Mouse (Mus musculus): ENCODE data around the gene Rhbdd3. TPM values are rescaled to one million over a fixed set of nuclear protein-coding genes. Genes with fewer than 3 reads are reported as not detected.

The Rhbdd3 gene
- polyA plus RNA-seq, 1 experiment, result 1.6 TPM

GRCm38 (mm10) chr11:5135914-5136313, 37.2 kb downstream of the Rhbdd3 start:
- no peaks in the 10 kb centered on the region for H3K9me3 ChIP-seq (ENCODE audit: control insufficient read depth, low read length)

GRCm38 (mm10) chr11:5138642-5139041, 39.9 kb downstream of the Rhbdd3 start:
- Histone ChIP-seq H3K27me3 (ENCODE audit: control insufficient read depth) (no peaks in the 10 kb centered on the region), H3K36me3 (ENCODE audit: control insufficient read depth) (no peaks in the 10 kb centered on the region), H3K4me1 (ENCODE audit: control insufficient read depth) (peaks cover 5% of the 10 kb centered on the region), H3K9me3 (ENCODE audit: control insufficient read depth, low read length) (no peaks in the 10 kb centered on the region), H3K4me3 (replicated peaks) (no peak overlapping the region)
- TF ChIP-seq GATA1 (IDR thresholded peaks at IDR 0.05; ENCODE audit: low read length), result no peak
- no peak for TF ChIP-seq TAL1 (IDR thresholded peaks at IDR 0.05; ENCODE audit: low read length)

More at GRCm38 (mm10) chr11:5135914-5136313, 37.2 kb downstream of the Rhbdd3 start:
- Histone ChIP-seq H3K4me3 (replicated peaks) (no peak overlapping the region), H3K36me3 (ENCODE audit: control insufficient read depth) (no peaks in the 10 kb centered on the region), H3K4me1 (ENCODE audit: control insufficient read depth) (peaks cover 5% of the 10 kb centered on the region), H3K27me3 (ENCODE audit: control insufficient read depth) (no peaks in the 10 kb centered on the region)
- TF ChIP-seq TAL1 (IDR thresholded peaks at IDR 0.05; ENCODE audit: low read length), result no peak
- TF ChIP-seq GATA1 (IDR thresholded peaks at IDR 0.05; ENCODE audit: low read length), result no peak

GRCm38 (mm10) chr11:5139372-5139771, 40.6 kb downstream of the Rhbdd3 start:
- Histone ChIP-seq H3K9me3 (ENCODE audit: control insufficient read depth, low read length) (no peaks in the 10 kb centered on the region), H3K27me3 (ENCODE audit: control insufficient read depth) (no peaks in the 10 kb centered on the region), H3K36me3 (ENCODE audit: control insufficient read depth) (no peaks in the 10 kb centered on the region), H3K4me3 (replicated peaks) (no peak overlapping the region), H3K4me1 (ENCODE audit: control insufficient read depth) (peaks cover 5% of the 10 kb centered on the region)
- TF ChIP-seq GATA1 (IDR thresholded peaks at IDR 0.05; ENCODE audit: low read length) (no peak), TAL1 (IDR thresholded peaks at IDR 0.05; ENCODE audit: low read length) (no peak)

GRCm38 (mm10) chr11:5140619-5141018, 41.9 kb downstream of the Rhbdd3 start:
- peaks cover 5% of the 10 kb centered on the region for H3K4me1 ChIP-seq (ENCODE audit: control insufficient read depth)
- TF ChIP-seq TAL1 (IDR thresholded peaks at IDR 0.05; ENCODE audit: low read length), result no peak
- TF ChIP-seq GATA1 (IDR thresholded peaks at IDR 0.05; ENCODE audit: low read length), result no peak
- no peaks in the 10 kb centered on the region for H3K9me3 ChIP-seq (ENCODE audit: control insufficient read depth, low read length)
- H3K4me3 ChIP-seq (replicated peaks), result no peak overlapping the region
- H3K27me3 ChIP-seq (ENCODE audit: control insufficient read depth), result no peaks in the 10 kb centered on the region
- H3K36me3 ChIP-seq (ENCODE audit: control insufficient read depth), result no peaks in the 10 kb centered on the region

- no peaks in the 10 kb centered on the region for H3K27me3 ChIP-seq (ENCODE audit: control insufficient read depth)
- no peaks in the 10 kb centered on the region for H3K36me3 ChIP-seq (ENCODE audit: control insufficient read depth)
- peaks cover 5% of the 10 kb centered on the region for H3K4me1 ChIP-seq (ENCODE audit: control insufficient read depth)
- no peaks in the 10 kb centered on the region for H3K9me3 ChIP-seq (ENCODE audit: control insufficient read depth, low read length)
- TF ChIP-seq GATA1 (IDR thresholded peaks at IDR 0.05; ENCODE audit: low read length), result no peak
- no peak for TF ChIP-seq TAL1 (IDR thresholded peaks at IDR 0.05; ENCODE audit: low read length)
- H3K4me3 ChIP-seq (replicated peaks), result no peak overlapping the region
These were observed 42.5 kb downstream of the Rhbdd3 start for GRCm38 (mm10) chr11:5141252-5141651.

GRCm38 (mm10) chr11:5141965-5142364, 43.2 kb downstream of the Rhbdd3 start:
- Histone ChIP-seq H3K36me3 (ENCODE audit: control insufficient read depth) (no peaks in the 10 kb centered on the region), H3K27me3 (ENCODE audit: control insufficient read depth) (no peaks in the 10 kb centered on the region), H3K4me3 (replicated peaks) (no peak overlapping the region), H3K4me1 (ENCODE audit: control insufficient read depth) (peaks cover 5% of the 10 kb centered on the region), H3K9me3 (ENCODE audit: control insufficient read depth, low read length) (no peaks in the 10 kb centered on the region)
- TF ChIP-seq TAL1 (IDR thresholded peaks at IDR 0.05; ENCODE audit: low read length) (no peak), GATA1 (IDR thresholded peaks at IDR 0.05; ENCODE audit: low read length) (no peak)

- Histone ChIP-seq H3K4me3 (replicated peaks) (no peak overlapping the region), H3K4me1 (ENCODE audit: control insufficient read depth) (peaks cover 7% of the 10 kb centered on the region), H3K9me3 (ENCODE audit: control insufficient read depth, low read length) (no peaks in the 10 kb centered on the region), H3K36me3 (ENCODE audit: control insufficient read depth) (no peaks in the 10 kb centered on the region), H3K27me3 (ENCODE audit: control insufficient read depth) (peaks cover 18% of the 10 kb centered on the region)
- TF ChIP-seq GATA1 (IDR thresholded peaks at IDR 0.05; ENCODE audit: low read length) (no peak), TAL1 (IDR thresholded peaks at IDR 0.05; ENCODE audit: low read length) (no peak)
These were observed 46.9 kb downstream of the Rhbdd3 start for GRCm38 (mm10) chr11:5145600-5145999.

- H3K27me3 ChIP-seq (ENCODE audit: control insufficient read depth), result peaks cover 52% of the 10 kb centered on the region
- H3K4me3 ChIP-seq (replicated peaks), result no peak overlapping the region
- H3K9me3 ChIP-seq (ENCODE audit: control insufficient read depth, low read length), result peaks cover 2% of the 10 kb centered on the region; the same call in 1 of the 2 replicates
- no peak for TF ChIP-seq TAL1 (IDR thresholded peaks at IDR 0.05; ENCODE audit: low read length)
- no peak for TF ChIP-seq GATA1 (IDR thresholded peaks at IDR 0.05; ENCODE audit: low read length)
- H3K36me3 ChIP-seq (ENCODE audit: control insufficient read depth), result no peaks in the 10 kb centered on the region
- peaks cover 9% of the 10 kb centered on the region for H3K4me1 ChIP-seq (ENCODE audit: control insufficient read depth)
These were observed 50.5 kb downstream of the Rhbdd3 start for GRCm38 (mm10) chr11:5149249-5149648.

- Histone ChIP-seq H3K27me3 (ENCODE audit: control insufficient read depth) (peaks cover 54% of the 10 kb centered on the region), H3K4me3 (replicated peaks) (no peak overlapping the region), H3K4me1 (ENCODE audit: control insufficient read depth) (peaks cover 9% of the 10 kb centered on the region), H3K9me3 (ENCODE audit: control insufficient read depth, low read length) (peaks cover 2% of the 10 kb centered on the region; the same call in 1 of the 2 replicates), H3K36me3 (ENCODE audit: control insufficient read depth) (no peaks in the 10 kb centered on the region)
- TF ChIP-seq TAL1 (IDR thresholded peaks at IDR 0.05; ENCODE audit: low read length) (no peak), GATA1 (IDR thresholded peaks at IDR 0.05; ENCODE audit: low read length) (no peak)
These were observed 51.2 kb downstream of the Rhbdd3 start for GRCm38 (mm10) chr11:5149955-5150354.

Data from erythroblast, embryonic 14.5 days (primary cell).